Mouse (Mus musculus): Measurements from ENCODE around the gene Gm6525. TPM values are rescaled to one million over a fixed set of nuclear protein-coding genes. Genes with fewer than 3 reads are reported as not detected.

The Gm6525 gene
- polyA plus RNA-seq, 1 experiment: 0.12 TPM

DNA sequence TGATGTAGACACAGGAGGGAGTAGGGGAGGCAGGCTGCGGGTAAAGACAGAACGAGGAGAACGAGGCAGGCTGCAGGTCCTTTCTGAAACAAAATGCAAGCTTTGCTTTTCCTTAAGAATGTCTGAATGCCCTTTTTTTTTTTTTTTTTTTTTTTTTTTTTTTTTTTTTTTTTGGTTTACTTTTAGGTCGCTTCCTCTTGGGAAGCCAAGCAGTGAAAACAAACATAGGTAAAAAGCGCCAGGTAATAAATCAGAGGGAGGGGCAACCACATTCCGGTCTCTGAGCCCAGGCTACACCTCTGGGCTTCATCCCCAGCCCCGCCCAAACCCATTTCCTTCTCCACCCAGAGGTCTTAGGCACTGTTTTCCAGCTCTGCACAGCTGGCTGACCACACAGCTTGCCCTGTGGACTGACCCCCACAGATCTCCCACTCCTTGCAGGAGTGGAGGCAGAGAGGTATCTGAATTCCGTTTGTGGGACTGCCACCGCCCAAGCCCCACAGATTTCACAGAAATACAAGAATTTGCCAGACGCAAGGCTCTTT, 15.8 kb downstream of the Gm6525 start:
- no peak overlapping the region for H3ac ChIP-seq (ENCODE audit: control insufficient read depth, insufficient read length)
- H3K4me2 ChIP-seq (ENCODE audit: low read depth): no peak overlapping the region
- H3K27me3 ChIP-seq (ENCODE audit: control insufficient read depth, insufficient read depth, insufficient read length): no peaks in the 10 kb centered on the region
- no peaks in the 10 kb centered on the region for H3K79me2 ChIP-seq (ENCODE audit: control insufficient read depth, insufficient read depth)
- no peak overlapping the region for H3K4me3 ChIP-seq
- H3K36me3 ChIP-seq (ENCODE audit: control insufficient read depth, insufficient read depth): peaks cover 5% of the 10 kb centered on the region
- TF ChIP-seq MYOD1 (IDR thresholded peaks at IDR 0.05; ENCODE audit: control insufficient read depth in 1 of 3, insufficient read length in 2 of 3, low read depth in 2 of 3) (no peak), MAX (IDR thresholded peaks at IDR 0.05; ENCODE audit: low read depth) (no peak), POLR2A (IDR thresholded peaks at IDR 0.05; ENCODE audit: insufficient read length, low read depth) (no peak), REST (IDR thresholded peaks at IDR 0.05; ENCODE audit: insufficient read depth, insufficient read length) (no peak), USF1 (IDR thresholded peaks at IDR 0.05; ENCODE audit: low read depth) (no peak)

DNA sequence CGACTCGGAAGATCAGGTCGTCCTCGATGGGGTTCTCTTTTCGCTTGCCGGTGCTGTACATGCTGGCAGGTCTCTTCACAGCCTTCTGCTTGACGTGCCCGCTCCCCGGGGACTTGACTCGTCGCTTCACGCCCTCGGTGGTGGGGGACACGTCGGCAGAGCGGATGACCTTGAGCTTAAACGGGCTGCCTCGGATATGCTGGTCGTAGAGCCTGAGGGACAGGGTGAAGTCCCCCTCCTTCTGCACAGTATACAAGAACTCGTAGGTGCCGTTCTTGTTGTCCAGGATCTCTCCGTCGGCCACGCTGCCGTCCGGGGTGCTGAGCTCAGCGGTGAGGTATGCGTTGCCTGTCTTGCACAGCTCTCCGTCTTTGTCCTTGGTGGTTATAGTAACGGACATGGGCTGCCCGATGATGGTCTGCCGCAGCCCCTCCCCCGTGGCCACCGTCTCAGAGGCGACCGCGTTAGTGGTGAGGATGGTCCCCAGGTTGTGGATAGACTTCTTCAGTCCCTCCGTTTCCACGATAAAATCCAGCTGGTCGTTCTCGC, 16.7 kb downstream of the Gm6525 start:
- TF ChIP-seq TCF12 (IDR thresholded peaks at IDR 0.05; ENCODE audit: insufficient read depth, poor library complexity, severe bottlenecking) (no peak), TCF3 (IDR thresholded peaks at IDR 0.05; ENCODE audit: insufficient read length, low read depth) (no peak), CEBPB (IDR thresholded peaks at IDR 0.05; ENCODE audit: insufficient read depth, poor library complexity, severe bottlenecking) (no peak), SRF (IDR thresholded peaks at IDR 0.05; ENCODE audit: control insufficient read depth, insufficient read length, low read depth) (no peak), USF1 (IDR thresholded peaks at IDR 0.05; ENCODE audit: low read depth) (no peak)
- Histone ChIP-seq H3ac (ENCODE audit: control insufficient read depth, insufficient read length) (no peak overlapping the region), H3K4me3 (no peak overlapping the region), H3K79me2 (ENCODE audit: control insufficient read depth, insufficient read depth) (no peaks in the 10 kb centered on the region), H3K4me2 (ENCODE audit: low read depth) (no peak overlapping the region), H3K36me3 (ENCODE audit: control insufficient read depth, insufficient read depth) (peaks cover 5% of the 10 kb centered on the region), H3K27me3 (ENCODE audit: control insufficient read depth, insufficient read depth, insufficient read length) (no peaks in the 10 kb centered on the region)

- Histone ChIP-seq H3ac (ENCODE audit: control insufficient read depth, insufficient read length) (no peak overlapping the region), H3K4me3 (no peak overlapping the region), H3K4me2 (ENCODE audit: low read depth) (no peak overlapping the region), H3K27me3 (ENCODE audit: control insufficient read depth, insufficient read depth, insufficient read length) (no peaks in the 10 kb centered on the region), H3K79me2 (ENCODE audit: control insufficient read depth, insufficient read depth) (no peaks in the 10 kb centered on the region), H3K36me3 (ENCODE audit: control insufficient read depth, insufficient read depth) (peaks cover 5% of the 10 kb centered on the region)
- no peak for TF ChIP-seq CEBPB (IDR thresholded peaks at IDR 0.05; ENCODE audit: insufficient read depth, poor library complexity, severe bottlenecking)
- TF ChIP-seq SRF (IDR thresholded peaks at IDR 0.05; ENCODE audit: control insufficient read depth, insufficient read length, low read depth): no peak
- TF ChIP-seq USF1 (IDR thresholded peaks at IDR 0.05; ENCODE audit: low read depth): no peak
- TF ChIP-seq REST (IDR thresholded peaks at IDR 0.05; ENCODE audit: insufficient read depth, insufficient read length): no peak
These were observed 17.4 kb downstream of the Gm6525 start for GRCm38 (mm10) chr3:84191141-84191881.

- Histone ChIP-seq H3K36me3 (ENCODE audit: control insufficient read depth, insufficient read depth) (peaks cover 5% of the 10 kb centered on the region), H3K27me3 (ENCODE audit: control insufficient read depth, insufficient read depth, insufficient read length) (no peaks in the 10 kb centered on the region), H3K4me2 (ENCODE audit: low read depth) (no peak overlapping the region), H3K79me2 (ENCODE audit: control insufficient read depth, insufficient read depth) (no peaks in the 10 kb centered on the region), H3ac (ENCODE audit: control insufficient read depth, insufficient read length) (no peak overlapping the region), H3K4me3 (no peak overlapping the region)
- TF ChIP-seq CEBPB (IDR thresholded peaks at IDR 0.05; ENCODE audit: insufficient read depth, poor library complexity, severe bottlenecking) (no peak), MYOG (IDR thresholded peaks at IDR 0.05; ENCODE audit: control insufficient read depth in 1 of 3, insufficient read depth in 1 of 3, insufficient read length in 2 of 3, low read depth in 2 of 3) (no peak), E2F4 (IDR thresholded peaks at IDR 0.05; ENCODE audit: insufficient read depth) (no peak), POLR2AphosphoS2 (IDR thresholded peaks at IDR 0.05; ENCODE audit: insufficient read length, low read depth) (no peak), SRF (IDR thresholded peaks at IDR 0.05; ENCODE audit: control insufficient read depth, insufficient read length, low read depth) (no peak), POLR2A (IDR thresholded peaks at IDR 0.05; ENCODE audit: insufficient read length, low read depth) (no peak)
These were observed 20.0 kb downstream of the Gm6525 start for GRCm38 (mm10) chr3:84193881-84194280.

GRCm38 (mm10) chr3:84198229-84198628, 24.3 kb downstream of the Gm6525 start:
- H3K27me3 ChIP-seq (ENCODE audit: control insufficient read depth, insufficient read depth, insufficient read length): no peaks in the 10 kb centered on the region
- no peak overlapping the region for H3K4me3 ChIP-seq
- no peak overlapping the region for H3ac ChIP-seq (ENCODE audit: control insufficient read depth, insufficient read length)
- H3K36me3 ChIP-seq (ENCODE audit: control insufficient read depth, insufficient read depth): no peaks in the 10 kb centered on the region
- TF ChIP-seq REST (IDR thresholded peaks at IDR 0.05; ENCODE audit: insufficient read depth, insufficient read length) (no peak), POLR2AphosphoS2 (IDR thresholded peaks at IDR 0.05; ENCODE audit: insufficient read length, low read depth) (no peak), MYOD1 (IDR thresholded peaks at IDR 0.05; ENCODE audit: control insufficient read depth in 1 of 3, insufficient read length in 2 of 3, low read depth in 2 of 3) (no peak), CEBPB (IDR thresholded peaks at IDR 0.05; ENCODE audit: insufficient read depth, poor library complexity, severe bottlenecking) (no peak), MAX (IDR thresholded peaks at IDR 0.05; ENCODE audit: low read depth) (no peak), TCF3 (IDR thresholded peaks at IDR 0.05; ENCODE audit: insufficient read length, low read depth) (no peak)
- no peak overlapping the region for H3K4me2 ChIP-seq (ENCODE audit: low read depth)
- no peaks in the 10 kb centered on the region for H3K79me2 ChIP-seq (ENCODE audit: control insufficient read depth, insufficient read depth)

All from myocyte (in vitro differentiated cells).